Mouse (Mus musculus) myocyte (in vitro differentiated cells): ENCODE results near the gene Loxl4.

ENCODE experiments used
- POLR2A ChIP-seq: IDR thresholded peaks from one replicate; pipeline ENCODE4 v1.6.1; 2011; ENCODE audit warnings: low read depth, mild to moderate bottlenecking, control low read depth, moderate library complexity; ENCODE audit not compliant: insufficient read length
- REST ChIP-seq: IDR thresholded peaks from one replicate; pipeline ENCODE4 v1.6.1; 2011; ENCODE audit warnings: mild to moderate bottlenecking, control low read depth, moderate library complexity; ENCODE audit not compliant: insufficient read depth, insufficient read length

GRCm38 (mm10) chr19:42591534-42591933 lies 21.1 kb downstream of the Loxl4 start:
- TF ChIP-seq POLR2A: no peak
- TF ChIP-seq REST: no peak
